Mouse (Mus musculus) midbrain, embryonic 13.5 days (tissue): Measurements from ENCODE around the gene Nmt1. TPM values are rescaled to one million over a fixed set of nuclear protein-coding genes. Genes with fewer than 3 reads are reported as not detected.
A peak's percentile ranks its signal among the peaks of the same experiment; 100 is the strongest.

ENCODE experiments used
- ATAC-seq: fragments of 200-750 bp; cut with Nextera tagmentation; 2 replicates; pipeline ENCODE4 v1.8.0; 2017; ENCODE audit warnings: mild to moderate bottlenecking, moderate TSS enrichment, moderate library complexity
- H3K27ac ChIP-seq: fragments of 300-500 bp; sonication (generic); 2 replicates; pipeline ENCODE4 v1.5.1; 2015; ENCODE audit warnings: inconsistent platforms, mild to moderate bottlenecking, moderate library complexity
- H3K27me3 ChIP-seq: fragments of 300-500 bp; sonication (generic); 2 replicates; pipeline ENCODE4 v1.6.1; 2015; ENCODE audit warnings: mild to moderate bottlenecking, inconsistent platforms
- H3K36me3 ChIP-seq: fragments of 300-500 bp; sonication (generic); 2 replicates; pipeline ENCODE4 v1.6.1; 2015; ENCODE audit warnings: mild to moderate bottlenecking, inconsistent platforms
- H3K4me1 ChIP-seq: fragments of 300-500 bp; sonication (generic); replicated peaks from 2 replicates; pipeline ENCODE4 v1.6.1; 2015; ENCODE audit warnings: inconsistent platforms
- H3K4me2 ChIP-seq: fragments of 300-500 bp; sonication (generic); replicated peaks from 2 replicates; pipeline ENCODE4 v1.6.1; 2015; ENCODE audit warnings: moderate library complexity, mild to moderate bottlenecking, inconsistent platforms
- H3K4me3 ChIP-seq: fragments of 300-500 bp; sonication (generic); replicated peaks from 2 replicates; pipeline ENCODE4 v1.5.1; 2015; ENCODE audit warnings: mild to moderate bottlenecking, inconsistent platforms
- H3K9ac ChIP-seq: fragments of 300-500 bp; sonication (generic); replicated peaks from 2 replicates; pipeline ENCODE4 v1.6.1; 2015; ENCODE audit warnings: mild to moderate bottlenecking, inconsistent platforms
- H3K9me3 ChIP-seq: fragments of 300-500 bp; sonication (generic); 2 replicates; pipeline ENCODE4 v1.6.1; 2016; ENCODE audit warnings: mild to moderate bottlenecking, inconsistent platforms
- WGBS: fragments of 180-500 bp; shearing (Covaris S2); methylation state at CpG from one replicate; pipeline ENCODE4 v1.1.7; 2015; 5-methylcytosine and 5-hydroxymethylcytosine counted together
- polyA plus RNA-seq: library from polyadenylated mRNA; unstranded; fragments of >200 nt; fragmentation: Nextera tagmentation; extraction: Ambion mirVana; gene quantifications from 2 replicates; pipeline ENCODE4 v1.2.1, GENCODE M21; 2015

Nmt1 gene
- polyA plus RNA-seq, 1 experiment from 2014 or later: 45.2 TPM

- no peak overlapping the region for H3K4me2 ChIP-seq
- 98% methylated on average over 6 of the region's 6 CpGs for WGBS
- H3K9ac ChIP-seq: no peak overlapping the region
These were observed 67.8 kb downstream of the Nmt1 start for GRCm38 (mm10) chr11:103095801-103096200.

GRCm38 (mm10) chr11:103096979-103097894 lies 69.2 kb downstream of the Nmt1 start:
- WGBS: 19% methylated on average over 22 of the region's 22 CpGs
- Histone ChIP-seq H3K4me1 (peaks cover 22% of the 10 kb centered on the region), H3K4me3 (no peak overlapping the region), H3K27me3 (peaks cover 66% of the 10 kb centered on the region), H3K36me3 (no peaks in the 10 kb centered on the region), H3K27ac (no peak overlapping the region), H3K9me3 (no peaks in the 10 kb centered on the region), H3K4me2 (peak overlapping the region; percentile 19; the same call in 1 of the 2 replicates), H3K9ac (0 out of 2 replicates have a peak overlapping the region, but pooled peaks have one; percentile 28)
- ATAC-seq: no peak

More at GRCm38 (mm10) chr11:103095801-103096200, 67.8 kb downstream of the Nmt1 start:
- Histone ChIP-seq H3K9me3 (no peaks in the 10 kb centered on the region), H3K27me3 (peaks cover 52% of the 10 kb centered on the region), H3K4me1 (peaks cover 8% of the 10 kb centered on the region), H3K36me3 (no peaks in the 10 kb centered on the region), H3K27ac (no peak overlapping the region), H3K4me3 (no peak overlapping the region)
- ATAC-seq: no peak

- no peak for ATAC-seq
- Histone ChIP-seq H3K27me3 (peaks cover 73% of the 10 kb centered on the region), H3K27ac (no peak overlapping the region), H3K36me3 (no peaks in the 10 kb centered on the region), H3K4me3 (no peak overlapping the region), H3K9ac (no peak overlapping the region), H3K4me2 (no peak overlapping the region), H3K4me1 (peaks cover 30% of the 10 kb centered on the region), H3K9me3 (no peaks in the 10 kb centered on the region)
- WGBS: 70% methylated on average over 11 of the region's 11 CpGs
These were observed 70.7 kb downstream of the Nmt1 start for GRCm38 (mm10) chr11:103098531-103099190.

- WGBS: 56% methylated on average over 12 of the region's 12 CpGs
These were observed 71.5 kb downstream of the Nmt1 start for GRCm38 (mm10) chr11:103099352-103099940.

GRCm38 (mm10) chr11:103100361-103100760 lies 72.4 kb downstream of the Nmt1 start:
- Histone ChIP-seq H3K4me3 (no peak overlapping the region), H3K36me3 (no peaks in the 10 kb centered on the region), H3K27ac (no peak overlapping the region), H3K4me1 (peaks cover 30% of the 10 kb centered on the region), H3K9me3 (no peaks in the 10 kb centered on the region), H3K9ac (no peak overlapping the region), H3K4me2 (no peak overlapping the region), H3K27me3 (peaks cover 74% of the 10 kb centered on the region)
- WGBS: 77% methylated on average over 8 of the region's 8 CpGs
- ATAC-seq: no peak

More at GRCm38 (mm10) chr11:103099352-103099940, 71.5 kb downstream of the Nmt1 start:
- Histone ChIP-seq H3K9ac (no peak overlapping the region), H3K27me3 (peaks cover 77% of the 10 kb centered on the region), H3K4me1 (peaks cover 30% of the 10 kb centered on the region), H3K4me3 (no peak overlapping the region), H3K4me2 (no peak overlapping the region), H3K9me3 (no peaks in the 10 kb centered on the region), H3K36me3 (no peaks in the 10 kb centered on the region), H3K27ac (no peak overlapping the region)
- ATAC-seq: no peak

- no peaks in the 10 kb centered on the region for H3K9me3 ChIP-seq
- H3K4me1 ChIP-seq: peaks cover 30% of the 10 kb centered on the region
- no peak within 1 kb of the TSS for H3K27ac ChIP-seq
- peak; percentile 29 for ATAC-seq
- under 1% methylated on average over 34 of the region's 34 CpGs for WGBS
- peak within 1 kb of the TSS; percentile 43 for H3K9ac ChIP-seq
- peaks cover 64% of the 10 kb centered on the region for H3K27me3 ChIP-seq
- H3K4me3 ChIP-seq: peak within 1 kb of the TSS; percentile 47
- peak within 1 kb of the TSS; percentile 73 for H3K4me2 ChIP-seq
- no peaks in the 10 kb centered on the region for H3K36me3 ChIP-seq
These were observed 73.5 kb downstream of the Nmt1 start, which contains the start of the genes Plcd3 and Acbd4 for GRCm38 (mm10) chr11:103101481-103101865. TSS of gene Plcd3 (minus strand) at chr11:103101658. TSS of gene Acbd4 (plus strand) at chr11:103101682.

GRCm38 (mm10) chr11:103101866-103102501 lies 74.0 kb downstream of the Nmt1 start:
- H3K27me3 ChIP-seq: peaks cover 59% of the 10 kb centered on the region
- no peaks in the 10 kb centered on the region for H3K36me3 ChIP-seq
- no peaks in the 10 kb centered on the region for H3K9me3 ChIP-seq
- ATAC-seq: peak; percentile 51
- peak overlapping the region; percentile 43 for H3K9ac ChIP-seq
- 3% methylated on average over 30 of the region's 30 CpGs for WGBS
- H3K4me1 ChIP-seq: peaks cover 30% of the 10 kb centered on the region
- H3K4me2 ChIP-seq: peak overlapping the region; percentile 73
- no peak overlapping the region for H3K27ac ChIP-seq
- H3K4me3 ChIP-seq: peak overlapping the region; percentile 47

GRCm38 (mm10) chr11:103102725-103103349 lies 74.8 kb downstream of the Nmt1 start:
- Histone ChIP-seq H3K27me3 (peaks cover 51% of the 10 kb centered on the region), H3K4me2 (peak overlapping the region; percentile 73), H3K4me1 (peaks cover 22% of the 10 kb centered on the region), H3K27ac (no peak overlapping the region), H3K36me3 (no peaks in the 10 kb centered on the region), H3K4me3 (peak overlapping the region; percentile 47), H3K9me3 (no peaks in the 10 kb centered on the region), H3K9ac (no peak overlapping the region)
- ATAC-seq: peak; percentile 86
- 2% methylated on average over 35 of the region's 35 CpGs for WGBS

- WGBS: 61% methylated on average over 8 of the region's 8 CpGs
- Histone ChIP-seq H3K4me2 (peak overlapping the region; percentile 73), H3K4me3 (peak overlapping the region; percentile 47), H3K9me3 (no peaks in the 10 kb centered on the region), H3K36me3 (no peaks in the 10 kb centered on the region), H3K27me3 (peaks cover 47% of the 10 kb centered on the region), H3K4me1 (peaks cover 22% of the 10 kb centered on the region), H3K9ac (no peak overlapping the region), H3K27ac (no peak overlapping the region)
- ATAC-seq: no peak
These were observed 75.6 kb downstream of the Nmt1 start for GRCm38 (mm10) chr11:103103621-103104020.

GRCm38 (mm10) chr11:103104469-103104868 lies 76.5 kb downstream of the Nmt1 start:
- Histone ChIP-seq H3K9ac (no peak overlapping the region), H3K27ac (no peak overlapping the region), H3K4me1 (peaks cover 22% of the 10 kb centered on the region), H3K4me2 (no peak overlapping the region), H3K27me3 (peaks cover 39% of the 10 kb centered on the region), H3K36me3 (no peaks in the 10 kb centered on the region), H3K4me3 (no peak overlapping the region), H3K9me3 (no peaks in the 10 kb centered on the region)
- WGBS: 78% methylated on average over 7 of the region's 7 CpGs
- ATAC-seq: no peak

GRCm38 (mm10) chr11:103105180-103105725 lies 77.3 kb downstream of the Nmt1 start:
- no peaks in the 10 kb centered on the region for H3K9me3 ChIP-seq
- peaks cover 31% of the 10 kb centered on the region for H3K27me3 ChIP-seq
- H3K4me3 ChIP-seq: no peak overlapping the region
- no peak overlapping the region for H3K4me2 ChIP-seq
- ATAC-seq: no peak
- no peak overlapping the region for H3K9ac ChIP-seq
- no peak overlapping the region for H3K27ac ChIP-seq
- H3K4me1 ChIP-seq: peaks cover 22% of the 10 kb centered on the region
- H3K36me3 ChIP-seq: no peaks in the 10 kb centered on the region
- WGBS: 59% methylated on average over 14 of the region's 14 CpGs
